Mouse (Mus musculus) stomach, embryonic 14.5 days (tissue): ENCODE results near the gene Atxn10. TPM values are rescaled to one million over a fixed set of nuclear protein-coding genes. Genes with fewer than 3 reads are reported as not detected.

Experiments
- ATAC-seq: fragments of 200-750 bp; cut with Nextera tagmentation; 2 replicates; pipeline ENCODE4 v1.8.0; 2017; ENCODE audit warnings: low read depth, moderate TSS enrichment; ENCODE audit not compliant: insufficient number of reproducible peaks, insufficient read depth, low FRiP score
- H3K27ac ChIP-seq: fragments of 300-500 bp; sonication (generic); 2 replicates; pipeline ENCODE4 v1.5.1; 2014; ENCODE audit warnings: mild to moderate bottlenecking, low read length, moderate library complexity, mixed read lengths
- H3K27me3 ChIP-seq: fragments of 300-500 bp; sonication (generic); 2 replicates; pipeline ENCODE4 v1.6.1; 2014; ENCODE audit warnings: low read length, control low read depth, mixed read lengths; ENCODE audit not compliant: control insufficient read depth, insufficient read depth
- H3K36me3 ChIP-seq: fragments of 300-500 bp; sonication (generic); 2 replicates; pipeline ENCODE4 v1.6.1; 2014; ENCODE audit warnings: mild to moderate bottlenecking, control low read depth, low read length, moderate library complexity, mixed read lengths; ENCODE audit not compliant: control insufficient read depth, insufficient read depth
- H3K4me1 ChIP-seq: fragments of 300-500 bp; sonication (generic); 2 replicates; pipeline ENCODE4 v1.6.1; 2014; ENCODE audit warnings: low read length, control low read depth, mixed read lengths; ENCODE audit not compliant: control insufficient read depth, insufficient read depth
- H3K4me2 ChIP-seq: fragments of 300-500 bp; sonication (generic); replicated peaks from 2 replicates; pipeline ENCODE4 v1.6.1; 2014; ENCODE audit warnings: low read depth, low read length, control low read depth
- H3K4me3 ChIP-seq: fragments of 300-500 bp; sonication (generic); 2 replicates; pipeline ENCODE4 v1.5.1; 2014; ENCODE audit warnings: low read depth, low read length, control low read depth
- H3K9ac ChIP-seq: fragments of 300-500 bp; sonication (generic); replicated peaks from 2 replicates; pipeline ENCODE4 v1.6.1; 2014; ENCODE audit warnings: low read depth, mild to moderate bottlenecking, control low read depth, low read length, moderate library complexity, mixed read lengths
- H3K9me3 ChIP-seq: fragments of 300-500 bp; sonication (generic); 2 replicates; pipeline ENCODE4 v1.6.1; 2016; ENCODE audit warnings: low read depth, low read length, control low read depth; ENCODE audit not compliant: control insufficient read depth
- WGBS: fragments of 180-500 bp; shearing (Covaris S2); extraction: QIAGEN DNeasy Blood & Tissue Kit; methylation state at CpG from one replicate; pipeline ENCODE4 v1.1.7; 2014; 5-methylcytosine and 5-hydroxymethylcytosine counted together
- polyA plus RNA-seq: library from polyadenylated mRNA; unstranded; fragments of >200 nt; fragmentation: Nextera tagmentation; extraction: Ambion mirVana; gene quantifications from 2 replicates; pipeline ENCODE4 v1.2.1, GENCODE M21; 2014

Gene Atxn10
- polyA plus RNA-seq, 1 experiment from 2014 or later = 258 TPM

DNA sequence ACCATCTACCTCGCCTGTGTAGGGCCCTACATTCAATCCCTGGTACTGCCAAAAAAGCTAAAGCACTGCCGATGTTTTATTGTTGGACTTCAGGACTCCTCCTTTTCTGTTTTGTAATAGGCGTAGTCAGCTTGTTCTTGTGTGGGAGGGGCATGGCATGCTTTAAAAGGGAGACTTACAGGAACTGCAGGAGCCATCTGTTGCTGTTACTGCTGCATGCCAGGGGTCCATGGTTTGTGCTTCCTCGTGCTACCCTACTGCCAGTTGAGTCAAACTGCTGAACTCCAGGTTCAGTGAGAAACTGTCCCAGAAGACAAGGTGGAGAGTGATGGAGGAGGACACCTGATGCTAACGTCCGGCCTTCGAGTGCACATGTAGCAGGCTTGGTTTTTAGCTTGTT, 65.9 kb downstream of the Atxn10 start:
- H3K27ac ChIP-seq = no peak overlapping the region
- no peaks in the 10 kb centered on the region for H3K27me3 ChIP-seq
- H3K36me3 ChIP-seq = peaks cover 5% of the 10 kb centered on the region; the same call in 1 of the 2 replicates
- H3K4me2 ChIP-seq = no peak overlapping the region
- H3K9ac ChIP-seq = no peak overlapping the region
- no peak for ATAC-seq
- WGBS = 68% methylated on average over 7 of the region's 7 CpGs
- 0 out of 2 replicates have a peak, but pooled peaks cover 5% of the 10 kb centered on the region for H3K4me1 ChIP-seq
- H3K9me3 ChIP-seq = no peaks in the 10 kb centered on the region
- no peak overlapping the region for H3K4me3 ChIP-seq

DNA sequence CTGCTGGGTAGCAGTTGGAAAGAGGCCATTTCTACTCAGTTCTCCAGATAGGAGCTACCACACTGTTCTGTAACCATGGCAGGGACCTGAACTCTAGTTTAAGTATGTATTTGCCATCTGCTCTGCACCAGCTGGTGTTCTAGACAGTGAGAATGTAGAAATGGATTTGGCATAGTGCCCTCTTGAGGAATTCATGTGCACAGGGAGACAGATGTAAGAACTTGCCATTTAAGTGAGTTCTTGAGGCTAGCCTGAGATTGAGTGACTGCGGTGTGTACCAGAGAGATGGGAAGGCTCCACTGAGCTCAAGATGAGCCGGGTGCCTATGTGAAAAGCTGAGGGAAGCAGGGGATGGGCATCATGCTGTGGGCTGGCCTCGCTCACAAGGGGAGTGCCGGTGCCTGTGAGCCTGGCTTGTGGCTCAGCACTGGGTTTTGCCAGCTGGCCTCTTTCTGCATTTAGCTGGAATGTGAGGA, 67.2 kb downstream of the Atxn10 start:
- no peaks in the 10 kb centered on the region for H3K27me3 ChIP-seq
- peaks cover 5% of the 10 kb centered on the region; the same call in 1 of the 2 replicates for H3K36me3 ChIP-seq
- H3K9me3 ChIP-seq = no peaks in the 10 kb centered on the region
- no peak overlapping the region for H3K4me3 ChIP-seq
- no peak; the same call in 1 of the 2 replicates for ATAC-seq
- H3K9ac ChIP-seq = no peak overlapping the region
- no peak overlapping the region for H3K4me2 ChIP-seq
- H3K4me1 ChIP-seq = 0 out of 2 replicates have a peak, but pooled peaks cover 5% of the 10 kb centered on the region
- no peak overlapping the region for H3K27ac ChIP-seq
- 84% methylated on average over 4 of the region's 4 CpGs for WGBS

- no peaks in the 10 kb centered on the region for H3K9me3 ChIP-seq
- no peaks in the 10 kb centered on the region for H3K27me3 ChIP-seq
- no peak overlapping the region for H3K9ac ChIP-seq
- no peaks in the 10 kb centered on the region; the same call in 1 of the 2 replicates for H3K36me3 ChIP-seq
- H3K4me1 ChIP-seq = 0 out of 2 replicates have a peak, but pooled peaks cover 5% of the 10 kb centered on the region
- no peak for ATAC-seq
- H3K4me2 ChIP-seq = no peak overlapping the region
- H3K27ac ChIP-seq = no peak overlapping the region
- WGBS = 76% methylated on average over 4 of the region's 4 CpGs
- H3K4me3 ChIP-seq = no peak overlapping the region
Measured at GRCm38 (mm10) chr15:85404739-85405138, 68.7 kb downstream of the Atxn10 start.

DNA sequence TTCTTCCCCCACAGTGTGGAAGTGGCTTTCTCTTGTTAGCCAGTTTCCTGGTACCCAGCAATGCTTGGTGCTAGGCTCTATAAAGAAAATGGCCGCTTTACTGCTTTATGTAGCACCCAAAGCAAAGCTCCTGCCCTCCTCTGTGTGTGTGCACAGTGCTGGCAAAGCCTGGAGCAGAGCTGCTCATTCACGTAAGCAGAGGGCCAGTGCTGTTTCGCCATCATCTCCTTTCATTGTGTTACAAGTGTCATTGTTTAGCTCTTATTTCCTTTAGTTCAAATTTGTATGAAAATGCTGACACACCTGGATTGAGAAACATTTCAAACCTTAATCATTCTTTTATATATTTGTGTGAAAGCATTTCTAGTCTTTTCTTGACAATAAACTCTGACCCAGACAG, 69.5 kb downstream of the Atxn10 start:
- no peak for ATAC-seq
- Histone ChIP-seq H3K27ac (no peak overlapping the region), H3K4me2 (no peak overlapping the region), H3K4me3 (no peak overlapping the region), H3K27me3 (no peaks in the 10 kb centered on the region), H3K36me3 (no peaks in the 10 kb centered on the region; the same call in 1 of the 2 replicates), H3K9ac (no peak overlapping the region), H3K9me3 (no peaks in the 10 kb centered on the region), H3K4me1 (0 out of 2 replicates have a peak, but pooled peaks cover 5% of the 10 kb centered on the region)
- WGBS = 84% methylated on average over 3 of the region's 3 CpGs

GRCm38 (mm10) chr15:85406846-85407245, 70.8 kb downstream of the Atxn10 start:
- Histone ChIP-seq H3K9ac (no peak overlapping the region), H3K4me2 (no peak overlapping the region), H3K4me1 (0 out of 2 replicates have a peak, but pooled peaks cover 5% of the 10 kb centered on the region), H3K9me3 (no peaks in the 10 kb centered on the region), H3K27ac (no peak overlapping the region), H3K4me3 (no peak overlapping the region), H3K27me3 (no peaks in the 10 kb centered on the region), H3K36me3 (no peaks in the 10 kb centered on the region; the same call in 1 of the 2 replicates)
- 55% methylated on average over 1 of the region's 1 CpGs for WGBS
- ATAC-seq = no peak

GRCm38 (mm10) chr15:85407342-85407741, 71.3 kb downstream of the Atxn10 start:
- 73% methylated on average over 3 of the region's 3 CpGs for WGBS
- Histone ChIP-seq H3K27me3 (no peaks in the 10 kb centered on the region), H3K9me3 (no peaks in the 10 kb centered on the region), H3K9ac (no peak overlapping the region), H3K36me3 (no peaks in the 10 kb centered on the region), H3K27ac (no peak overlapping the region), H3K4me1 (0 out of 2 replicates have a peak, but pooled peaks cover 5% of the 10 kb centered on the region), H3K4me2 (no peak overlapping the region), H3K4me3 (no peak overlapping the region)
- ATAC-seq = no peak

GRCm38 (mm10) chr15:85408790-85409189, 72.7 kb downstream of the Atxn10 start:
- no peaks in the 10 kb centered on the region for H3K36me3 ChIP-seq
- no peaks in the 10 kb centered on the region for H3K9me3 ChIP-seq
- WGBS = 81% methylated on average over 5 of the region's 5 CpGs
- H3K4me1 ChIP-seq = no peaks in the 10 kb centered on the region
- H3K9ac ChIP-seq = no peak overlapping the region
- H3K4me2 ChIP-seq = no peak overlapping the region
- no peaks in the 10 kb centered on the region for H3K27me3 ChIP-seq
- no peak overlapping the region for H3K4me3 ChIP-seq
- H3K27ac ChIP-seq = no peak overlapping the region
- no peak for ATAC-seq

DNA sequence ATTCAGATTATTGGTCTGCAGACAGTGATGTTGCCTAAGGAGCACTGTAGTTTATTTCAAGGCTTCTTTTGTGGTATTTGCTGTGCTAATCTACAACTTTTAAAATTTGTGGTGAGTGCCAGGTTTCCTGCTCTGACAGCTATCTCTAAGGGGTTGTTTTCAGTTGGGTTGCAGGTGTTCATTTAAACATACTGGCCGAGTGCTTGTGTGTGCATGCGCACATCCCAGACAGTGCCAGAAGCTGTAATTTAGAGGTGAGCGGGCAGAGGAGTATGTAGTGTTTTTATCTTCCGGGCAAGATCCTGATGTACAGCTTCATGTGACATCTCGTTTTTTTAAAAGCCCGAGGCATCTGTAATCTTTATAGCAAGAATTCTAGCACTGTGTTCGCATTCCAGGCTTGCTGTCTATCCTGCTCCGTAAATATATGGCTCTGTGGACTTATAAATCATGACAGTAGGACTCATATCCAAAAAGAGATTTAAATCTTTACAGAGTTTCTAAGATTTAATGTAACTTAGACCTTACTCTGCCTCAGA, 73.3 kb downstream of the Atxn10 start:
- Histone ChIP-seq H3K9ac (no peak overlapping the region), H3K4me1 (no peaks in the 10 kb centered on the region), H3K4me2 (no peak overlapping the region), H3K27me3 (no peaks in the 10 kb centered on the region), H3K36me3 (no peaks in the 10 kb centered on the region), H3K27ac (no peak overlapping the region), H3K4me3 (no peak overlapping the region), H3K9me3 (no peaks in the 10 kb centered on the region)
- WGBS = 58% methylated on average over 8 of the region's 8 CpGs
- no peak for ATAC-seq

- H3K4me3 ChIP-seq = no peak overlapping the region
- WGBS = 78% methylated on average over 6 of the region's 6 CpGs
Measured at GRCm38 (mm10) chr15:85409836-85410235, 73.8 kb downstream of the Atxn10 start.

More at GRCm38 (mm10) chr15:85409836-85410235, 73.8 kb downstream of the Atxn10 start:
- H3K4me2 ChIP-seq = no peak overlapping the region
- H3K36me3 ChIP-seq = no peaks in the 10 kb centered on the region
- H3K9ac ChIP-seq = no peak overlapping the region
- H3K27ac ChIP-seq = no peak overlapping the region
- no peaks in the 10 kb centered on the region for H3K9me3 ChIP-seq
- H3K4me1 ChIP-seq = no peaks in the 10 kb centered on the region
- H3K27me3 ChIP-seq = no peaks in the 10 kb centered on the region
- ATAC-seq = no peak
